In the genomic region with DNA sequence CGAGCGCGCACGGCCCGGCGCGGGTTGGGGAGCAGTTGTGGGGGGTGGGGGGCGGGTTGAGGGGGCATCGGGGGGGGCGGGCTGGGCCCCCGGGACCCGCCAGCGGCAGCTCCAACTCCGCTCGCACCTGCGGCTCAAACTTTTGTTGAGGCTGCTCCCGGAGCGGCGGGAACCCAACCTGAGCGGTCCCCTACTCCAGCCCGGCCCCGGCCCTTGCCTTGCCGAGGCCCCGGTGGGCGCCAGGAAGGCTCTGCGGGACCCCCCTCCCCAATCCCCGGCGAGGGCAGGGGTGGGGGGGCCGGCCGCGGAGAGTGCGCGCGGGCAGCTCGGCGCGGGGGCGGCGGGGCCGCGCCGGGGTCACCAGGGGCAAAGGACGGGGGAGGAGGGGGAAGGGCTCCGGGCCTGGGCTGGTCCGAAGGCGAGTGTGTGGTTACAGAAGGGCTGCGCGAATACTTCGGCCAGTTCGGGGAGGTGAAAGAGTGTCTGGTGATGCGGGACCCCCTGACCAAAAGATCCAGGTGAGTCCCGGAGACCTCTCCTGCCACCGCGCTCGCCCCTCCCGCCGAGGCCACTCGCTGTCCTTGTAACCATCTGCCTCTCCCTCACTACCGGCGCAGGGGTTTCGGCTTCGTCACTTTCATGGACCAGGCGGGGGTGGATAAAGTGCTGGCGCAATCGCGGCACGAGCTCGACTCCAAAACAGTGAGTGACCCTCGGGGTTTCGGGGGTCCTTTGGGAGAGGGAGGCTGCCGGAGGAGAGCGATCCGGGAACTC, we compare ENCODE assay signal across 8 mouse cellular contexts. TPM values are rescaled to one million over a fixed set of nuclear protein-coding genes. Genes with fewer than 3 reads are reported as not detected.
DNase-seq lines count a peak whose midpoint lies in the region; ATAC-seq lines count a peak whose summit lies in the region.

No protein-coding gene starts in this region.

- ATAC-seq in heart, embryonic 15.5 days (replicated peaks; ENCODE audit: insufficient number of reproducible peaks, insufficient read depth, low FRiP score, low read depth): no peak
- no peak for ATAC-seq in hindbrain, embryonic 14.5 days (ENCODE audit: low FRiP score)
- ATAC-seq in midbrain, embryonic 13.5 days: no peak

- H3K4me1 ChIP-seq in heart, embryonic 15.5 days (replicated peaks): peaks cover 28% of the 10 kb centered on the region
- peaks cover 55% of the 10 kb centered on the region for H3K4me1 ChIP-seq in hindbrain, embryonic 14.5 days (replicated peaks; ENCODE audit: control insufficient read depth, insufficient read depth, low read length)
- H3K4me1 ChIP-seq in midbrain, embryonic 13.5 days (replicated peaks): peaks cover 68% of the 10 kb centered on the region

- no peak overlapping the region for H3K27ac ChIP-seq in heart, embryonic 15.5 days
- H3K27ac ChIP-seq in hindbrain, embryonic 14.5 days: peak overlapping the region; percentile 100
- peak overlapping the region; percentile 100 for H3K27ac ChIP-seq in midbrain, embryonic 13.5 days

- no peak for DNase-seq in heart, postnatal 4 days
- DNase-seq in cerebellum, postnatal 25 days: peak; percentile 37 to 46
- no peak for DNase-seq in hindbrain, embryonic 14.5 days (ENCODE audit: low spot score)
- DNase-seq in layer of hippocampus, postnatal 10 days (ENCODE audit: low spot score in 2 of 2): no peak
- DNase-seq in frontal cortex, adult 2 months (ENCODE audit: extremely low spot score in 1 of 2, low spot score in 1 of 2): no peak
- DNase-seq in c-Kit-positive CD71-positive TER-119-positive erythroid progenitor cells, embryonic 14.5 days (ENCODE audit: low spot score): no peak

- H3K4me3 ChIP-seq in heart, embryonic 15.5 days: peak overlapping the region; percentile 92
- peak overlapping the region; percentile 98 for H3K4me3 ChIP-seq in hindbrain, embryonic 14.5 days (replicated peaks; ENCODE audit: low read length)
- peak overlapping the region; percentile 99 for H3K4me3 ChIP-seq in midbrain, embryonic 13.5 days (replicated peaks)

- H3K9me3 ChIP-seq in heart, embryonic 15.5 days (replicated peaks): no peaks in the 10 kb centered on the region
- no peaks in the 10 kb centered on the region for H3K9me3 ChIP-seq in hindbrain, embryonic 14.5 days (ENCODE audit: control insufficient read depth, low read length)
- H3K9me3 ChIP-seq in midbrain, embryonic 13.5 days: no peaks in the 10 kb centered on the region

- WGBS in heart, embryonic 15.5 days: 2% methylated on average over 57 of the region's 73 CpGs
- WGBS in hindbrain, embryonic 14.5 days: under 1% methylated on average over 63 of the region's 73 CpGs
- under 1% methylated on average over 60 of the region's 73 CpGs for WGBS in midbrain, embryonic 13.5 days

- H3K4me2 ChIP-seq in heart, embryonic 15.5 days: peak overlapping the region; percentile 97
- H3K4me2 ChIP-seq in hindbrain, embryonic 14.5 days (replicated peaks): peak overlapping the region; percentile 83
- H3K4me2 ChIP-seq in midbrain, embryonic 13.5 days (replicated peaks): peak overlapping the region; percentile 96

- H3K9ac ChIP-seq in heart, embryonic 15.5 days: peak overlapping the region; percentile 85
- peak overlapping the region; percentile 100 for H3K9ac ChIP-seq in hindbrain, embryonic 14.5 days
- H3K9ac ChIP-seq in midbrain, embryonic 13.5 days (replicated peaks): peak overlapping the region; percentile 100

- peaks cover 33% of the 10 kb centered on the region for H3K27me3 ChIP-seq in heart, embryonic 15.5 days
- H3K27me3 ChIP-seq in hindbrain, embryonic 14.5 days (ENCODE audit: control insufficient read depth, insufficient read depth, low read length): no peaks in the 10 kb centered on the region
- H3K27me3 ChIP-seq in midbrain, embryonic 13.5 days: no peaks in the 10 kb centered on the region

- H3K36me3 ChIP-seq in heart, embryonic 15.5 days: no peaks in the 10 kb centered on the region
- peaks cover 20% of the 10 kb centered on the region for H3K36me3 ChIP-seq in hindbrain, embryonic 14.5 days (replicated peaks; ENCODE audit: control insufficient read depth, insufficient read depth)
- peaks cover 7% of the 10 kb centered on the region for H3K36me3 ChIP-seq in midbrain, embryonic 13.5 days

RNA-seq across cellular contexts. Expression of a gene that starts 1.0 kb away (rescaled TPM):
- 2.0 and 3.5 TPM in 2 replicates for polyA plus RNA-seq in heart, embryonic 15.5 days (2015; fragmentation: Nextera tagmentation; extraction: Ambion mirVana)
- 1 to 10 TPM; 6.2 to 7.7 TPM for total RNA-seq in heart, postnatal 4 days (2021)
- polyA plus RNA-seq in hindbrain, embryonic 14.5 days (2014; fragmentation: Nextera tagmentation; extraction: Ambion mirVana): 59.6 and 60.2 TPM in 2 replicates
- 112 and 133 TPM in 2 replicates for polyA plus RNA-seq in midbrain, embryonic 13.5 days (2015; fragmentation: Nextera tagmentation; extraction: Ambion mirVana)
- total RNA-seq in layer of hippocampus, postnatal 10 days (2021): 10 to 100 TPM; 73.0 to 76.2 TPM
- polyA plus RNA-seq in frontal cortex, adult 2 months (2012; rRNA removed): 58.3 and 61.5 TPM in 2 replicates

RNA-seq across cellular contexts. Expression of a gene that starts 35.7 kb away (rescaled TPM):
- polyA plus RNA-seq in heart, embryonic 15.5 days (2015; fragmentation: Nextera tagmentation; extraction: Ambion mirVana): 0.32 and 0.52 TPM in 2 replicates
- not detected for total RNA-seq in heart, postnatal 4 days (2021)
- polyA plus RNA-seq in hindbrain, embryonic 14.5 days (2014; fragmentation: Nextera tagmentation; extraction: Ambion mirVana): 0.67 TPM in 1 of 2 replicates, not detected in the other
- polyA plus RNA-seq in midbrain, embryonic 13.5 days (2015; fragmentation: Nextera tagmentation; extraction: Ambion mirVana): not detected in 2 replicates
- not detected for total RNA-seq in layer of hippocampus, postnatal 10 days (2021)
- not detected in 2 replicates for polyA plus RNA-seq in frontal cortex, adult 2 months (2012; rRNA removed)

RNA-seq across cellular contexts. Expression of a gene that starts 54.2 kb away (rescaled TPM):
- polyA plus RNA-seq in heart, embryonic 15.5 days (2015; fragmentation: Nextera tagmentation; extraction: Ambion mirVana): 20.9 TPM in 2 replicates
- 10 to 100 TPM; 10.5 to 12.7 TPM for total RNA-seq in heart, postnatal 4 days (2021)
- 19.1 and 20.3 TPM in 2 replicates for polyA plus RNA-seq in hindbrain, embryonic 14.5 days (2014; fragmentation: Nextera tagmentation; extraction: Ambion mirVana)
- polyA plus RNA-seq in midbrain, embryonic 13.5 days (2015; fragmentation: Nextera tagmentation; extraction: Ambion mirVana): 26.1 and 28.7 TPM in 2 replicates
- total RNA-seq in layer of hippocampus, postnatal 10 days (2021): 10 to 100 TPM; 25.8 to 29.8 TPM
- 86.3 and 86.5 TPM in 2 replicates for polyA plus RNA-seq in frontal cortex, adult 2 months (2012; rRNA removed)

Comparison
In these comparisons a context has a peak if more than half of its experiments do, and no peak if none do; other contexts are left out.
1. DNase-seq: peak in cerebellum, postnatal 25 days (2 of 2); none in heart, postnatal 4 days (single experiment), hindbrain, embryonic 14.5 days (single experiment), layer of hippocampus, postnatal 10 days (0 of 2), frontal cortex, adult 2 months (0 of 2) and c-Kit-positive CD71-positive TER-119-positive erythroid progenitor cells, embryonic 14.5 days (single experiment).
2. RNA of a gene that starts 1.0 kb away (polyA plus RNA-seq): 112 to 133 TPM in midbrain, embryonic 13.5 days, 59.6 to 60.2 TPM in hindbrain, embryonic 14.5 days and 58.3 to 61.5 TPM in frontal cortex, adult 2 months; 2.0 to 3.5 TPM in heart, embryonic 15.5 days; every median in the first group is over 10 times any median in the second.
3. Peak in every context shown above with its lines, with median percentiles within 50 percentile points of each other: H3K4me2 ChIP-seq, H3K4me3 ChIP-seq and H3K9ac ChIP-seq.